ENCODE assay signal across 21 mouse cellular contexts in genomic region chr7:27900601-27901000, GRCm38 (mm10). TPM values are rescaled to one million over a fixed set of nuclear protein-coding genes. Genes with fewer than 3 reads are reported as not detected.
A peak's percentile ranks its signal among the peaks of the same experiment; 100 is the strongest.
DNase-seq lines count a peak whose midpoint lies in the region; ATAC-seq and TF ChIP-seq lines count a peak whose summit lies in the region.
"Had no signal": no experiment of that assay in that cellular context is flagged by ENCODE, and none has a peak within 500 bp of the region (broad histone marks: within the 10 kb centered on the region; RNA-seq: fewer than 3 reads in every experiment).

No protein-coding gene starts in this region.

- H3K9me3 ChIP-seq in kidney, embryonic 16.5 days (ENCODE audit: low read length) = peaks cover 5% of the 10 kb centered on the region

- no peaks in the 10 kb centered on the region; the same call in 1 of the 2 replicates for H3K4me1 ChIP-seq in kidney, adult 2 months (ENCODE audit: control insufficient read depth, insufficient read depth, low read length)
- H3K4me1 ChIP-seq in kidney, embryonic 16.5 days (ENCODE audit: insufficient read depth, low read length) = no peaks in the 10 kb centered on the region
- H3K4me1 ChIP-seq: embryonic facial prominence, embryonic 13.5 days; embryonic facial prominence, embryonic 15.5 days; forebrain, embryonic 10.5 days; forebrain, embryonic 12.5 days had no signal

- no peaks in the 10 kb centered on the region for H3K36me3 ChIP-seq in kidney, adult 2 months (ENCODE audit: control insufficient read depth, insufficient read depth, low read length)
- H3K36me3 ChIP-seq in kidney, embryonic 16.5 days (ENCODE audit: insufficient read depth, low read length) = 0 out of 2 replicates have a peak, but pooled peaks cover 3% of the 10 kb centered on the region
- H3K36me3 ChIP-seq: embryonic facial prominence, embryonic 15.5 days; forebrain, embryonic 10.5 days; forebrain, embryonic 12.5 days had no signal

- no peak overlapping the region for H3K4me2 ChIP-seq in kidney, embryonic 16.5 days (replicated peaks; ENCODE audit: low read depth, low read length)
- H3K4me2 ChIP-seq: embryonic facial prominence, embryonic 13.5 days; embryonic facial prominence, embryonic 15.5 days; forebrain, embryonic 12.5 days had no signal

- no peak for ATAC-seq in kidney, embryonic 16.5 days (ENCODE audit: low FRiP score, low TSS enrichment)
- ATAC-seq: forebrain, embryonic 14.5 days; forebrain, embryonic 16.5 days had no signal

- 78% methylated on average over 4 of the region's 4 CpGs for WGBS in kidney, adult 2 months
- 90% methylated on average over 4 of the region's 4 CpGs for WGBS in kidney, embryonic 16.5 days

- H3K27ac ChIP-seq in kidney, adult 2 months (ENCODE audit: insufficient read depth, low read depth, low read length) = no peak overlapping the region
- H3K27ac ChIP-seq in kidney, embryonic 16.5 days (ENCODE audit: low read length) = no peak overlapping the region
- H3K27ac ChIP-seq: embryonic facial prominence, embryonic 13.5 days; embryonic facial prominence, embryonic 15.5 days; forebrain, embryonic 10.5 days; forebrain, embryonic 12.5 days had no signal

- TF ChIP-seq CTCF in kidney, adult 2 months (conservative IDR thresholded peaks at IDR 0.05; ENCODE audit: insufficient read depth, insufficient read length, low read depth, low read length) = no peak

- no peak for TF ChIP-seq POLR2A in kidney, adult 2 months (IDR thresholded peaks at IDR 0.05; ENCODE audit: low read depth, low read length)

- no peak overlapping the region for H3K4me3 ChIP-seq in kidney, adult 2 months (ENCODE audit: insufficient read depth, low read depth, low read length)
- H3K4me3 ChIP-seq in kidney, embryonic 16.5 days (ENCODE audit: low read length) = no peak overlapping the region
- H3K4me3 ChIP-seq: embryonic facial prominence, embryonic 13.5 days; embryonic facial prominence, embryonic 15.5 days; erythroblast, embryonic 14.5 days; forebrain, embryonic 10.5 days; forebrain, embryonic 12.5 days had no signal

- no peaks in the 10 kb centered on the region for H3K27me3 ChIP-seq in kidney, adult 2 months (replicated peaks; ENCODE audit: control insufficient read depth, insufficient read depth, low read length)
- H3K27me3 ChIP-seq in kidney, embryonic 16.5 days (ENCODE audit: insufficient read depth, low read length) = no peaks in the 10 kb centered on the region
- H3K27me3 ChIP-seq: embryonic facial prominence, embryonic 13.5 days; embryonic facial prominence, embryonic 15.5 days; forebrain, embryonic 12.5 days had no signal

- H3K9ac ChIP-seq in kidney, embryonic 16.5 days (replicated peaks; ENCODE audit: low read length) = no peak overlapping the region
- H3K9ac ChIP-seq: embryonic facial prominence, embryonic 13.5 days; embryonic facial prominence, embryonic 15.5 days; forebrain, embryonic 12.5 days had no signal

- peak; percentile 85 for DNase-seq in kidney, adult 2 months
- DNase-seq in kidney, postnatal 36 days = peak; percentile 2 to 42
- no peak for DNase-seq in kidney, postnatal 4 days
- DNase-seq: adrenal gland, adult 2 months; adrenal gland, postnatal 10 days; adrenal gland, postnatal 25 days; cerebellum, adult 11 months; cerebellum, adult 18-20 months; cerebellum, adult 8-10 months; cerebellum, adult 9-11 months; cerebellum, postnatal 14 days; cerebellum, postnatal 36 days; embryo, embryonic 11 days had no signal

RNA-seq across cellular contexts. Expression of gene Zfp974, which starts 28.7 kb away (rescaled TPM):
- polyA plus RNA-seq in kidney, adult 2 months (2012; rRNA removed) = 2.1 and 2.5 TPM in 2 replicates
- polyA plus RNA-seq in kidney, embryonic 16.5 days (2015; fragmentation: Nextera tagmentation; extraction: Ambion mirVana) = 10.6 and 11.9 TPM in 2 replicates
- polyA plus RNA-seq: erythroblast, embryonic 14.5 days had no signal

RNA-seq across cellular contexts. Expression of gene Zfp607a, which starts 43.3 kb away (rescaled TPM):
- polyA plus RNA-seq in kidney, adult 2 months (2012; rRNA removed) = 0.45 and 0.81 TPM in 2 replicates
- polyA plus RNA-seq in kidney, embryonic 16.5 days (2015; fragmentation: Nextera tagmentation; extraction: Ambion mirVana) = 3.9 and 4.7 TPM in 2 replicates
- polyA plus RNA-seq: erythroblast, embryonic 14.5 days had no signal

Comparison
In these comparisons a context has a peak if more than half of its experiments do, and no peak if none do; other contexts are left out.
1. DNase-seq: peak in kidney, adult 2 months (single experiment) and kidney, postnatal 36 days (2 of 2); none in kidney, postnatal 4 days (0 of 2).